Mouse (Mus musculus): ENCODE measurements around the gene Bcl2l1. TPM values are rescaled to one million over a fixed set of nuclear protein-coding genes. Genes with fewer than 3 reads are reported as not detected.

Bcl2l1 gene
- total RNA-seq, 2 experiments from 2014 or later, result 10.2 to 13.5 TPM

- ATAC-seq (replicated peaks; ENCODE audit: poor library complexity), result 0 out of 2 replicates have a peak, but pooled peaks have one; percentile 31
Observed at GRCm38 (mm10) chr2:152824438-152825167, 6.9 kb downstream of the Bcl2l1 start.

- no peak for ATAC-seq (replicated peaks; ENCODE audit: poor library complexity)
Observed at GRCm38 (mm10) chr2:152823770-152824169, 7.8 kb downstream of the Bcl2l1 start.

- no peak for ATAC-seq (replicated peaks; ENCODE audit: poor library complexity)
Observed at GRCm38 (mm10) chr2:152821566-152821965, 10.0 kb downstream of the Bcl2l1 start.

GRCm38 (mm10) chr2:152821023-152821422 is 10.5 kb downstream of the Bcl2l1 start:
- no peak for ATAC-seq (replicated peaks; ENCODE audit: poor library complexity)

GRCm38 (mm10) chr2:152820369-152820768 is 11.2 kb downstream of the Bcl2l1 start:
- ATAC-seq (replicated peaks; ENCODE audit: poor library complexity), result no peak

- ATAC-seq (replicated peaks; ENCODE audit: poor library complexity), result no peak
Observed at GRCm38 (mm10) chr2:152819926-152820325, 11.6 kb downstream of the Bcl2l1 start.

- no peak for ATAC-seq (replicated peaks; ENCODE audit: poor library complexity)
Observed at GRCm38 (mm10) chr2:152819097-152819624, 12.4 kb downstream of the Bcl2l1 start.

- ATAC-seq (replicated peaks; ENCODE audit: poor library complexity), result no peak
Observed at GRCm38 (mm10) chr2:152818679-152819078, 12.8 kb downstream of the Bcl2l1 start.

- peak; percentile 68 for ATAC-seq (replicated peaks; ENCODE audit: poor library complexity)
Observed at GRCm38 (mm10) chr2:152817596-152818291, 13.8 kb downstream of the Bcl2l1 start.

- no peak for ATAC-seq (replicated peaks; ENCODE audit: poor library complexity)
Observed at GRCm38 (mm10) chr2:152816657-152817348, 14.7 kb downstream of the Bcl2l1 start.

GRCm38 (mm10) chr2:152815879-152816656 is 15.5 kb downstream of the Bcl2l1 start:
- ATAC-seq (replicated peaks; ENCODE audit: poor library complexity), result no peak

GRCm38 (mm10) chr2:152814213-152814874 is 17.2 kb downstream of the Bcl2l1 start:
- peak; percentile 66 for ATAC-seq (replicated peaks; ENCODE audit: poor library complexity)

- ATAC-seq (replicated peaks; ENCODE audit: poor library complexity), result no peak
Observed at GRCm38 (mm10) chr2:152813232-152813631, 18.3 kb downstream of the Bcl2l1 start.

GRCm38 (mm10) chr2:152811336-152812165 is 20.0 kb downstream of the Bcl2l1 start:
- peak; percentile 45 for ATAC-seq (replicated peaks; ENCODE audit: poor library complexity)

GRCm38 (mm10) chr2:152810158-152810941 is 21.2 kb downstream of the Bcl2l1 start:
- no peak for ATAC-seq (replicated peaks; ENCODE audit: poor library complexity)

GRCm38 (mm10) chr2:152808178-152808577 is 23.4 kb downstream of the Bcl2l1 start:
- no peak for ATAC-seq (replicated peaks; ENCODE audit: poor library complexity)

GRCm38 (mm10) chr2:152806037-152806436 is 25.5 kb downstream of the Bcl2l1 start:
- no peak for ATAC-seq (replicated peaks; ENCODE audit: poor library complexity)

- no peak for ATAC-seq (replicated peaks; ENCODE audit: poor library complexity)
Observed at GRCm38 (mm10) chr2:152805111-152805490, 26.4 kb downstream of the Bcl2l1 start.
